Mouse (Mus musculus) hindlimb bud, embryonic 11.5 days (tissue): ENCODE results near the gene Upp1.

ENCODE experiments used
- DNase-seq: peaks from one replicate; pipeline ENCODE4 v3.0.0-alpha.2; 2012; ENCODE audit warnings: low read depth, low spot score; ENCODE audit errors: extremely low spot score

The Upp1 gene

GRCm38 (mm10) chr11:9118050-9118420, at the start of gene Upp1:
Upp1 (plus strand) TSS chr11:9118103.
- no peak for DNase-seq

DNA sequence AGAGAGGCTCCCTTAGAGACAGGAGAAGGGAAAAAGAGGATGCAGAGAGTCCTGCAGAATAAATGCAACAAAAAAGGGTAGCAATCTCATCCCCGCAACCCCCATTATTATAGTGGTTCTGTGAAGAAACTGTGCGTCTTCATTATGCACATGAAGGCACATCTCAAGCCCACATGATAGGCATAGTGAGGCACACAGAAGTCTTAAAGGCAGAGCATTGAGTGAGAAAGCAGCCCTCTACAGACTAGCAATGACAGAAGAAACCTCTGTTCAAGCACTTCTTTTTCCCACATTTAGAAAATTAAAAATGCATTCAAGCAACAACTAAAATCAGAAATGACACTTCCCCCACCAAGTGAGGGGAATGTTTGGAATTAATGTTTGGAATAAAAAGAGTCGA, 41.5 kb upstream of the Upp1 start:
- DNase-seq: no peak

DNA sequence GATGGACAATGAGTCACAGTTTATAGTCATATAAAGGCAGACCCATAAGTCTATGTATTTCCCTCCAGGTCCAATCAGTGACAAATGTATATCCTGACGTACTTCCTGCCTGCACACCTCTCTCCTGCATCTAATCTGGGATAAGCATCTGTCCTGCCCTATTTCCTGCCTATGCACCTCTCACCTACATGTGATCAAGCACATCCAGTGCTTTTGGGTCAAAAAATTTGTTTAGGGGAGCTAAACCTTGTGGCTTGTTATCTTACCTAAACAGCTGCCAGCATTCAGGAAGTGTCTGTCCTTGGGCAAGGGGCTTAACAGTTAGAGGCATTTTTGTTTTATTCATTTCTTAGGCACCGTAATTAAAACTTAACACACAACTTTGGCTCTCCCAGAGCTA, 4.7 kb upstream of the Upp1 start:
- DNase-seq: no peak

- no peak for DNase-seq
Measured at GRCm38 (mm10) chr11:9115367-9116120, 2.4 kb upstream of the Upp1 start.

DNA sequence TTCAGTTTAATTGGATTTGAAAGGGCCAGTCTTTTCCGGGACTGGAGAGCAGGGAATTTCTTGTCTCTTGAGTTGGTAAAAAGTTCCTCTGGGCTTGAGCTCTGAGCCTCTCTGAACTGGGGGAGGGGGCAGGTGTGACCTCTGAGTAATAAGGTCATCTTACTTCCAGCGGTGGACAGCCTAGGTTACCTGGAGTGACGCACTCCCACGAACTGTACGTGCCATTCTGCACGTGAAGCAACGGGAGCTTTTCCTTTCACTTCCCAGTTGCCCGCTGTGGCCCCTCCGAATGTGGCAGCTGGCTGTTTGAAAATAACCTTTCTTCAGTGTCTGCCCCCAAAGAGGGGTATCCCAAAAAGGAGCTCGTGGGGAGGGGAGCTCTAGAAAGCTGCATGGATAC, 1.8 kb upstream of the Upp1 start:
- DNase-seq: no peak

DNA sequence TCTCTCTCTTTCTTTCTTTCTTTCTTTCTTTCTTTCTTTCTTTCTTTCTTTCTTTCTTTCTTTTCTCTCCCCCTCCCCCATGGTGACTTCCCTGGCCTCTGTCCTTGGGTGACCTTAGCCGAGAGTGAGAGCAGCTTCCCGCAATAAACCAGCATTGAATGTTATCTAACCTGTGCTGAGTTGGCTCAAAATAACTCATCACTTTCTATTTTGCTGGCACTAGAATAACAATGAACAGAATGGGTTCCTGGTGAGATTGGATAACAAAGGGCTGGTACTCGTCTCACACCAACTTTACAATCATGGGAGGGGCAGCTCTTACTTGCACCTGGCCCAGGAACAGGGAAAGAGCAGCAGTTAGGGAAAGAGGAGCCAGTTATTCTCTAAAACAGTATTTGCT, 987 bp upstream of the Upp1 start:
- DNase-seq: no peak

GRCm38 (mm10) chr11:9117358-9118049, 399 bp upstream of the Upp1 start:
- DNase-seq: no peak

DNA sequence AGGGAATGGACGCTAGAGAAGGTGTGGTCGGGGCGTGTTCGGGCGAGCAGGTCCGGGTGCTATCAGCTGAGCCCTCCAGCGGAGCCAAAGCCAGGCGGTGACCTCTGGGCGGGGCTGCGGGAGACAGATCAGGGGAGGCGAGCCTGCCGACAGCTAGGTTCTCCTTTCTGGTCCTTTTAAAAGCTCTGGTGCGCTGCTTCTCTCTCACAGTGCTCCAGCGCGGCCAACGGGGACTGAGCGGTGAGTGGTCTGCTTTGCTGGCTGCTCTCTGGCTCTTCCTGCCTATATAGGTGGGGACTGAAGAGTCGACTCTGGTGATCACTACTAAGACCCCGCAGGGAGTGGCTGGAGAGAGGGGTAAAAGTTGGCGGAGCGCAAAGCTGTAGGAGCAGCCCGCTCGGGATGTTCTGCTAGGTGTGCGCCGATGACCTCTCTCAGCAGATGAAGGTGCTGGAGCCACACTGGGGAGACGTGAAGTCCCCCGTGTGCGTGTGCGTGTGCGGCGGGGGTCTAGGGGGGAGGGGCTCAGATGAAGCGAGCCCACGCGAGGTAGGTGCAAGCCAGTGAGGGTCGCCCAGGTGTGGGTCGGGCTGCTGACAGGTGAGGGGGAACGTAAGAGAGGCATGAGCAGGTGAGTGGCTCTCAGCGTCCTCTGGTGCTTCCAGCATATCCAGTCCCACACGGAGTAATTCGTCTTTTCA, 668 bp downstream of the Upp1 start:
- no peak for DNase-seq

DNA sequence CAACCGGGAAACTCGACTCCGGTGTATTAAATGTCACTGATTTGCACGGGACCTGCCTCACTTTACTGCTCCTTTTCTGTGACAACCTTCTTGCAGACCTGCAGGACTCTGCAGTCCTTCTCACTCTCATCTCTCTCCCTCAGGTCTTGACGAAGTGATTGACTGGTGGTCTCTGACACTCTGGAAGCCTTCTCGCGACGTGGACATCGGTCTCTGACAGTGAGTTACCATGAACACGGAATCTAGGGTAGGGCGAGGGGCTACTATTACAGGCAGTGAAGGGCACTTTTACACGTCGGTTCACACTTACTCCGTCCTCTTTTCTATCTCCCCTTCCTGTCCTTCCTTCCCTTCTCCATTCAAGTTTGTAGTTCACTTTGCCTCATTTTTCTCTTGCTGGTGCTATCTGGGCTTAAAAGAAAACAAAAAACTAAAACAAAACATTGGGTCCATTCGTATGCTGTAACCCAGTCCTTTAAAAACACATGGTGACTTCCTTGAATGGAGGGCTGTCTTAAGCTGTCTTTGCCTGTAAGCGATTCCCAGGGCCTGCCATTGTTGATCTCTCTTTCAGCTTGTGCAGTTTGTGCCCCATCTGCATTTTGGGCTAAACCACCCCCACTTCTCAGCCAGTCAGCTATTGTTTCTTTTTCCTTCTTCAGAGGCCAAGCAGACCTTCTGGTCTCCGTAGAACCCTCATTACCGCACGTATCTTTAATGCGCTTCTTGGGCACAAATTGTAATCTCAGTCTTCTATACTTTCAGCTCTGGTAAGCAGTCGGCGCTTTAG, 1.5 kb downstream of the Upp1 start:
- DNase-seq: no peak

DNA sequence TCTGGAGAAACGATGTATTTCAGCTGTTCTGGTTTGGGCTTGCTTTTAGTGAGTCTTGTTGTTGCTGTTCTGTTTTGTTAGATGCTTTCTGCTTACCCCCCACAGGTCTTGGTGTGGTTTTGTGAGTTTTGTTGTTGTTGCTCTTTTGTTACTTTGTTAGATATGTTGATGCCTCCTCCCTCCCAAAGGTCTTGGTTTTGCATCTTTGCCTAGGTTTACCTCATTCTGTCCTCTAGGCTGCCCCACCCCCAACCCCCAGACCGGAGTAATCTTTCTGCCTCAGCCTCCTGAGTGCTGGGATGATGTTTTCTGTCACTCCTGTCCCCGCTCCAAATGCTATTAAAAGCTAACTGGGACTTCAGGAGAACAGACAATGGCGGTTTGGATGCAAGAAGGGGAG, 4.4 kb downstream of the Upp1 start:
- no peak for DNase-seq

DNA sequence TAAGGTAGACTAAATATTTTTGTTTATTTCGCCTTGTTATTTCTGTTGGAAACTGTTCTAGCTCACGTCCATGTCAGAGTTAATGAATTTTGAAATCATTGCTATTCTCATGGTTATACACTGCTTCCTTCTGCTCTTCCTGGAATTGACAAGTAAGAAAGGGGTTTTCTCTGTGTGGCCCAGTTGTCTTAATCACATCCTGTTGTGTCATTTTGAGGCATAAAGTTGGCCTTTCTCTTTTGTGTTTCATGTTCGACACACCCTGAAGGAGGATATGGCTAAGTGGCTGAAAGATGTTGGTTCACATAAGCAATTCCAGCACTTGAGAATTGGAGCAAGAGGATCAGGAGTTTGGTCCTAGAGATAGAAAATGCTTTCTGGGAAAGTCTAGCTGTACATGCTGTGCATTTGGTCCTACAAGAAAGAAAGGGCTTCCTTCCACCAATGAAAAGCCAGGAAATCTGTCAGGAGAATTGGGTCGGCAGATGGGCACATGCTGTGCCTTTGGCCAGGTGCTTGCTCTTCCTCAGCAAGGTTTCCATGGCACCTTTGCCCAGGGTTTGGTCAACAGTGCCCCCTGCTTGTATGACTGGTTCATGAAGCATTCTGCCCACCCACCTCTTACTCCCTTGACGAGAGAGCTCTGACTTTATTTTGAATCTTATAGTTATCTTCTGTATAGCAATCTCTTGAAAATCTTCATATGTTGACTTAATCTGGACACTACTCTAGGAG, 8.6 kb downstream of the Upp1 start:
- DNase-seq: no peak

DNA sequence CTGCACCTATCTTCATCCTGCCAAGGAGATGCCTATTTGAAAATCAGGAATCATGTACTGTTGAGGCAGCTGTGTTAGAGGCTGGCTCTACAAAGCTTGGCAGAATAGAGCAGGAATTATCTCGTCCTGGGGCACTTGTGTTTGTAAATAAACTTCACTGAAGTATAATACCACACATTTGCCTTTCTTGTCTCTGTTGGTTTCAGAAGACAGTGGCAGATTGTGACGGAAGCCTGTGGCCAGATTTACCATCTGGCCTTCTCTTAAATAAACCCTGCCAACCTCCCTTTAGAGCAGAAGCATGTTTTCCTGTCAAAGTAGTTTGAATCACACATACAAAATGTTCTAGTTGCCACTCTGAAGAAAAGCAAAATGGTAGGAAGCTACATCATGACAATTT, 10.2 kb downstream of the Upp1 start:
- no peak for DNase-seq

GRCm38 (mm10) chr11:9129528-9129927, 11.6 kb downstream of the Upp1 start:
- DNase-seq: no peak

DNA sequence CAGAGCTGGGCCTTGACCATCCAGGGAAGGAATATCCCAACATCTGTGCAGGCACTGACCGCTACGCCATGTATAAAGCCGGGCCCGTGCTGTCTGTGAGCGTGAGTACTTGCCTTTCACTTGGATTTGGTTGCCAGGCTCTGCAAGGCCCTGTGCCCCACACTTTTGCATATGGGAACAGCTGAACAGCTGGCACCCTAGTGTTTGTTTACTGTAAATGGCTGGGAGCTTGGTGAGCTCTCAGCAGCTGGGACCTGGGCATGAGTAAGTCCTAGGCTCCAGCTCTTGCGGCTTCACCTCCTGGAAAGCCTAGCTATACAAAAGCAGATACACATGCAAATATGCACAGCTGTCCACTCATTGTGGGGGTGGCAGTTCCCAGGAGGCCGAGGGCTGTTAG, 13.8 kb downstream of the Upp1 start:
- no peak for DNase-seq

DNA sequence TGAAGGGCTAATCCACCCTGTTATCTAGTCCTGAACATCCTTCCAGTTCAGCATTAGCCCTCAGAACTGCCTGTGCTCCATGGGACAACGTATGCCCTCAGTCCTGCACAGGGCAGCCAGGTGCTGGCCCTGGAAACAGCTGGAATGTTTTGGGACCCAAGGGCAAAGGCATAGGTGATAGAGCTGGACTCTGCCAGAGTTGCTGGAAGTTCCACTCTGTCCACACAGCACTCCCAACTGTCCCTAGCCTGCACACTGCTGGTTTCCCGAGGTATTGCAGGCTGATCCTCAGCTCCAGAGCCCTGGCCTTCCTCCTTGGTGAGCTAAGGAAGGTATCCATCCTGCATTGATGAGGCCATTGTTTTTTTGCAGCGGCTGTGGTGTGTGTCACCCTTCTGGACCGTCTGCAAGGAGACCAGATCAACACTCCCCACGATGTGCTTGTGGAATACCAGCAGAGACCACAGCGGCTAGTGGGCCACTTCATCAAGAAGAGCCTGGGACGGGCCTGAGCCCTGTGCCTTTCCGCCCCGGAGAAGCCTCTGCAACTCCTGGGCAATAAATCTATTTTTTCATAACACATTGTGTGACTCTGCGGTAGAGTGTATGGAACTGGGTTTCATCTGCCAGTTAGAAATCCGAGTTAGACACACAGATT, 17.8 kb downstream of the Upp1 start:
- no peak for DNase-seq

DNA sequence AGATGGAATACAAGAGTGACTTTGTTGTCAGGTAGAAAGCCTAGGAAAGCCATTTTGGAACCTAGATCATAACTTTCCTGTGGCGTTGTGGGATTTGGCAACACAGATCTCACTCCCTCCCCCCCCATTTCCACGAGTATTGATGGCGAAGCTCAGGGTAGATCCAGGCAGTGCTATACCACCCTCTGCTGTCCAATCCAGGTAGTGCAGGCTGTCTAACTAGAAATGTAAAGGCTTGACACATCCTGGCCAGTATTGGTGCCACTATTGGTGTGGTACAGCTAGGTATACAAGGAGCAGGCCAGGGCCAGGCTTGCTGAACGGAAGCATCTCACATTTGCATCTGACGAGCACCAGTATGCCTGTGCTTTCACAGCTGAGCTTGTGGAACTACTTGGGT, 18.6 kb downstream of the Upp1 start:
- peak; percentile 69 for DNase-seq

GRCm38 (mm10) chr11:9145113-9145512, 27.2 kb downstream of the Upp1 start:
- no peak for DNase-seq

DNA sequence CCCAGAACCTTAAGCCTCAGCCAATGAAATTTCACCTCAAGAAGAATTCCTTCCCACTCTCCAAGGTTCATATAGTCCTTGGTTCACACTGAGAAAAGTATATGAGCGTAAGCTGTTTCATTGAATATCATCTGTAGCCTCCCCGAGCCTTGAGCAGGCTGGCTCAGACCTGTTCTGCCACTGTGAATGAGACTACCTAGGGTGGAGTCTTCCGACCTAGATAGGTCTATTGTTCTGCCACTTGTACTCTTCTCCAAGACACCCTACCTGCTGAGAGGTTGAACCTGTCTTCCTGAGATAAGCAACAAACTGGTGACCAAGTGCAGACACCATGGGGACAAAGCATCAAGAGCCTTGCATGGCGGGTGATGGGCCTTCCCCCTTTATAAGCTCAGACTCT, 28.2 kb downstream of the Upp1 start:
- DNase-seq: no peak

GRCm38 (mm10) chr11:9146683-9147082, 28.8 kb downstream of the Upp1 start:
- DNase-seq: no peak

DNA sequence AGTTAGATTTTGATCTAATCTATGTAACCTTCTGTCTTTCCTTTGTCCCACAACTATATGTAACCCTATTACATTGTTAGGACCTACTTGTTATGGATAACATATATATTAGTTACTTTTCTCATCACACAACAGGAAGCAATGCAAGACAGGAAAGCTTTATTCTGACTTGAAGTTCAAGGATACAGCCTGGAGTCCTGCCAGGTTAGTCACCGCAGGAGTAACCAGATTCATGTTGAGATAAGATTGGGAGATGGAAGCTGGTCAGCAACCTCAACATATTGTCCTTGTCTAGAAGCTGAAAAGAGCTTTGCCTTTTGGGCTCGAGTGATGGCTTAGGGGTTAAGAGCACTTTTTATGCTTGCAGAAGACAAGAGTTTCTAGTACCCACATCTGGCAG, 30.3 kb downstream of the Upp1 start:
- DNase-seq: no peak
